Mouse (Mus musculus): ENCODE measurements around the gene Selenos. TPM values are rescaled to one million over a fixed set of nuclear protein-coding genes. Genes with fewer than 3 reads are reported as not detected.
A peak's percentile ranks its signal among the peaks of the same experiment; 100 is the strongest.

Gene Selenos
- polyA plus RNA-seq, 1 experiment from 2014 or later: 92.1 TPM

GRCm38 (mm10) chr7:66118796-66119195, 39.3 kb downstream of the Selenos start:
- 80% methylated on average over 7 of the region's 7 CpGs for WGBS
- ATAC-seq (ENCODE audit: insufficient number of reproducible peaks, insufficient read depth, low FRiP score, low read depth): no peak
- H3K4me1 ChIP-seq (ENCODE audit: control insufficient read depth, insufficient read depth, low read length): peaks cover 25% of the 10 kb centered on the region

GRCm38 (mm10) chr7:66120139-66120538, 40.7 kb downstream of the Selenos start:
- Histone ChIP-seq H3K27me3 (ENCODE audit: control insufficient read depth, insufficient read depth, low read length) (no peaks in the 10 kb centered on the region), H3K9ac (replicated peaks; ENCODE audit: low read depth, low read length) (no peak overlapping the region), H3K4me2 (replicated peaks; ENCODE audit: low read depth, low read length) (no peak overlapping the region), H3K9me3 (ENCODE audit: control insufficient read depth, low read depth, low read length) (no peaks in the 10 kb centered on the region), H3K36me3 (ENCODE audit: control insufficient read depth, insufficient read depth, low read length) (no peaks in the 10 kb centered on the region; the same call in 1 of the 2 replicates), H3K4me3 (ENCODE audit: low read depth, low read length) (no peak overlapping the region), H3K4me1 (ENCODE audit: control insufficient read depth, insufficient read depth, low read length) (peaks cover 30% of the 10 kb centered on the region), H3K27ac (ENCODE audit: low read length) (no peak overlapping the region)
- ATAC-seq (ENCODE audit: insufficient number of reproducible peaks, insufficient read depth, low FRiP score, low read depth): no peak
- 75% methylated on average over 1 of the region's 1 CpGs for WGBS

More at GRCm38 (mm10) chr7:66118796-66119195, 39.3 kb downstream of the Selenos start:
- Histone ChIP-seq H3K27me3 (ENCODE audit: control insufficient read depth, insufficient read depth, low read length) (no peaks in the 10 kb centered on the region), H3K4me3 (ENCODE audit: low read depth, low read length) (no peak overlapping the region), H3K36me3 (ENCODE audit: control insufficient read depth, insufficient read depth, low read length) (no peaks in the 10 kb centered on the region), H3K4me2 (replicated peaks; ENCODE audit: low read depth, low read length) (no peak overlapping the region), H3K9me3 (ENCODE audit: control insufficient read depth, low read depth, low read length) (no peaks in the 10 kb centered on the region), H3K9ac (replicated peaks; ENCODE audit: low read depth, low read length) (no peak overlapping the region), H3K27ac (ENCODE audit: low read length) (no peak overlapping the region)

- Histone ChIP-seq H3K4me3 (ENCODE audit: low read depth, low read length) (no peak overlapping the region), H3K9ac (replicated peaks; ENCODE audit: low read depth, low read length) (no peak overlapping the region), H3K9me3 (ENCODE audit: control insufficient read depth, low read depth, low read length) (no peaks in the 10 kb centered on the region), H3K4me1 (ENCODE audit: control insufficient read depth, insufficient read depth, low read length) (peaks cover 27% of the 10 kb centered on the region), H3K27me3 (ENCODE audit: control insufficient read depth, insufficient read depth, low read length) (no peaks in the 10 kb centered on the region), H3K27ac (ENCODE audit: low read length) (no peak overlapping the region), H3K36me3 (ENCODE audit: control insufficient read depth, insufficient read depth, low read length) (peaks cover 5% of the 10 kb centered on the region; the same call in 1 of the 2 replicates), H3K4me2 (replicated peaks; ENCODE audit: low read depth, low read length) (no peak overlapping the region)
- 62% methylated on average over 7 of the region's 7 CpGs for WGBS
- ATAC-seq (ENCODE audit: insufficient number of reproducible peaks, insufficient read depth, low FRiP score, low read depth): no peak
Observed at GRCm38 (mm10) chr7:66120702-66121396, 41.4 kb downstream of the Selenos start.

GRCm38 (mm10) chr7:66124551-66124968, 45.1 kb downstream of the Selenos start:
- no peak overlapping the region for H3K4me3 ChIP-seq (ENCODE audit: low read depth, low read length)
- peaks cover 22% of the 10 kb centered on the region for H3K4me1 ChIP-seq (ENCODE audit: control insufficient read depth, insufficient read depth, low read length)
- H3K27ac ChIP-seq (ENCODE audit: low read length): no peak overlapping the region
- WGBS: 48% methylated on average over 11 of the region's 11 CpGs
- peak; percentile 37; the same call in 1 of the 2 replicates for ATAC-seq (ENCODE audit: insufficient number of reproducible peaks, insufficient read depth, low FRiP score, low read depth)
- H3K36me3 ChIP-seq (ENCODE audit: control insufficient read depth, insufficient read depth, low read length): peaks cover 11% of the 10 kb centered on the region; the same call in 1 of the 2 replicates
- H3K27me3 ChIP-seq (ENCODE audit: control insufficient read depth, insufficient read depth, low read length): no peaks in the 10 kb centered on the region
- H3K4me2 ChIP-seq (replicated peaks; ENCODE audit: low read depth, low read length): no peak overlapping the region
- no peak overlapping the region for H3K9ac ChIP-seq (replicated peaks; ENCODE audit: low read depth, low read length)
- no peaks in the 10 kb centered on the region for H3K9me3 ChIP-seq (ENCODE audit: control insufficient read depth, low read depth, low read length)

- Histone ChIP-seq H3K9me3 (ENCODE audit: control insufficient read depth, low read depth, low read length) (no peaks in the 10 kb centered on the region), H3K4me1 (ENCODE audit: control insufficient read depth, insufficient read depth, low read length) (peaks cover 18% of the 10 kb centered on the region), H3K36me3 (ENCODE audit: control insufficient read depth, insufficient read depth, low read length) (peaks cover 11% of the 10 kb centered on the region; the same call in 1 of the 2 replicates), H3K27ac (ENCODE audit: low read length) (no peak overlapping the region), H3K9ac (replicated peaks; ENCODE audit: low read depth, low read length) (no peak overlapping the region), H3K4me2 (replicated peaks; ENCODE audit: low read depth, low read length) (no peak overlapping the region), H3K27me3 (ENCODE audit: control insufficient read depth, insufficient read depth, low read length) (no peaks in the 10 kb centered on the region), H3K4me3 (ENCODE audit: low read depth, low read length) (no peak overlapping the region)
- WGBS: 88% methylated on average over 14 of the region's 14 CpGs
- ATAC-seq (ENCODE audit: insufficient number of reproducible peaks, insufficient read depth, low FRiP score, low read depth): no peak
Observed at GRCm38 (mm10) chr7:66125368-66125767, 45.9 kb downstream of the Selenos start.

GRCm38 (mm10) chr7:66127951-66128645, 48.6 kb downstream of the Selenos start:
- H3K27me3 ChIP-seq (ENCODE audit: control insufficient read depth, insufficient read depth, low read length): no peaks in the 10 kb centered on the region
- no peak overlapping the region for H3K9ac ChIP-seq (replicated peaks; ENCODE audit: low read depth, low read length)
- H3K4me1 ChIP-seq (ENCODE audit: control insufficient read depth, insufficient read depth, low read length): peaks cover 9% of the 10 kb centered on the region; the same call in 1 of the 2 replicates
- no peak for ATAC-seq (ENCODE audit: insufficient number of reproducible peaks, insufficient read depth, low FRiP score, low read depth)
- 78% methylated on average over 4 of the region's 4 CpGs for WGBS
- peaks cover 11% of the 10 kb centered on the region; the same call in 1 of the 2 replicates for H3K36me3 ChIP-seq (ENCODE audit: control insufficient read depth, insufficient read depth, low read length)
- no peak overlapping the region for H3K4me3 ChIP-seq (ENCODE audit: low read depth, low read length)
- no peak overlapping the region for H3K4me2 ChIP-seq (replicated peaks; ENCODE audit: low read depth, low read length)
- no peaks in the 10 kb centered on the region for H3K9me3 ChIP-seq (ENCODE audit: control insufficient read depth, low read depth, low read length)
- H3K27ac ChIP-seq (ENCODE audit: low read length): no peak overlapping the region

- Histone ChIP-seq H3K4me1 (ENCODE audit: control insufficient read depth, insufficient read depth, low read length) (peaks cover 9% of the 10 kb centered on the region; the same call in 1 of the 2 replicates), H3K9ac (replicated peaks; ENCODE audit: low read depth, low read length) (no peak overlapping the region), H3K9me3 (ENCODE audit: control insufficient read depth, low read depth, low read length) (no peaks in the 10 kb centered on the region), H3K4me2 (replicated peaks; ENCODE audit: low read depth, low read length) (no peak overlapping the region), H3K27me3 (ENCODE audit: control insufficient read depth, insufficient read depth, low read length) (no peaks in the 10 kb centered on the region), H3K36me3 (ENCODE audit: control insufficient read depth, insufficient read depth, low read length) (peaks cover 11% of the 10 kb centered on the region; the same call in 1 of the 2 replicates), H3K27ac (ENCODE audit: low read length) (no peak overlapping the region), H3K4me3 (ENCODE audit: low read depth, low read length) (no peak overlapping the region)
- 43% methylated on average over 3 of the region's 3 CpGs for WGBS
- ATAC-seq (ENCODE audit: insufficient number of reproducible peaks, insufficient read depth, low FRiP score, low read depth): no peak
Observed at GRCm38 (mm10) chr7:66128857-66129256, 49.4 kb downstream of the Selenos start.

- no peak overlapping the region for H3K27ac ChIP-seq (ENCODE audit: low read length)
- no peak overlapping the region for H3K4me3 ChIP-seq (ENCODE audit: low read depth, low read length)
- no peaks in the 10 kb centered on the region for H3K9me3 ChIP-seq (ENCODE audit: control insufficient read depth, low read depth, low read length)
- no peak overlapping the region for H3K9ac ChIP-seq (replicated peaks; ENCODE audit: low read depth, low read length)
- no peaks in the 10 kb centered on the region for H3K27me3 ChIP-seq (ENCODE audit: control insufficient read depth, insufficient read depth, low read length)
- WGBS: 84% methylated on average over 2 of the region's 2 CpGs
- ATAC-seq (ENCODE audit: insufficient number of reproducible peaks, insufficient read depth, low FRiP score, low read depth): no peak
- H3K4me2 ChIP-seq (replicated peaks; ENCODE audit: low read depth, low read length): no peak overlapping the region
- peaks cover 9% of the 10 kb centered on the region; the same call in 1 of the 2 replicates for H3K36me3 ChIP-seq (ENCODE audit: control insufficient read depth, insufficient read depth, low read length)
- H3K4me1 ChIP-seq (ENCODE audit: control insufficient read depth, insufficient read depth, low read length): peaks cover 11% of the 10 kb centered on the region; the same call in 1 of the 2 replicates
Observed at GRCm38 (mm10) chr7:66130296-66130695, 50.8 kb downstream of the Selenos start.

Data from stomach, embryonic 14.5 days (tissue).